Mouse (Mus musculus) left cerebral cortex, postnatal 10 days (tissue): Measurements from ENCODE around the gene Mpp6. TPM values are rescaled to one million over a fixed set of nuclear protein-coding genes. Genes with fewer than 3 reads are reported as not detected.

Experiments used
- DNase-seq, 2 experiments: peaks; one replicate each; pipeline ENCODE4 v3.0.0; 2021 to 2022; ENCODE audit warnings: low spot score in 2 of 2, mixed read lengths in 1 of 2; ENCODE audit errors: extremely low spot score in 1 of 2
- intact Hi-C: fragments of 180-260 bp; cut with DNase I; formaldehyde crosslinking; loops from one replicate; pipeline ENCODE4 v1.15.1; 2025
- total RNA-seq, 2 experiments: library from RNA; stranded (reverse); gene quantifications; 2 replicates each; pipeline ENCODE4 v1.2.3; 2021

Gene Mpp6
- total RNA-seq, 2 experiments from 2014 or later = 103 to 112 TPM

GRCm38 (mm10) chr6:50127536-50127935 lies 17.5 kb downstream of the Mpp6 start:
- no peak for DNase-seq
- intact Hi-C loops = no loop called here

GRCm38 (mm10) chr6:50137651-50138050 lies 27.6 kb downstream of the Mpp6 start:
- intact Hi-C loops = no loop called here
- no peak for DNase-seq

GRCm38 (mm10) chr6:50139526-50139925 lies 29.5 kb downstream of the Mpp6 start:
- intact Hi-C loops = no loop called here
- DNase-seq = no peak

GRCm38 (mm10) chr6:50146158-50146557 lies 36.1 kb downstream of the Mpp6 start:
- intact Hi-C loops = no loop called here
- DNase-seq = no peak

- intact Hi-C loops = no loop called here
- DNase-seq = no peak
Measured at GRCm38 (mm10) chr6:50149378-50149777, 39.3 kb downstream of the Mpp6 start.

- intact Hi-C loops = no loop called here
- no peak for DNase-seq
Measured at GRCm38 (mm10) chr6:50159842-50160241, 49.8 kb downstream of the Mpp6 start.

- intact Hi-C loops = no loop called here
- no peak for DNase-seq
Measured at GRCm38 (mm10) chr6:50163013-50163412, 53.0 kb downstream of the Mpp6 start.

- intact Hi-C loops = no loop called here
- no peak for DNase-seq
Measured at GRCm38 (mm10) chr6:50168821-50169220, 58.8 kb downstream of the Mpp6 start.

GRCm38 (mm10) chr6:50169771-50170170 lies 59.7 kb downstream of the Mpp6 start:
- intact Hi-C loops = no loop called here
- peak in 1 of 2 experiments; percentile 36 for DNase-seq

- intact Hi-C loops = loop anchor here (5.0 kb wide), 1 partner anchor 63 kb away; the partner anchor contains the start of gene Mpp6
- DNase-seq = no peak
Measured at GRCm38 (mm10) chr6:50175736-50176135, 65.7 kb downstream of the Mpp6 start.

- intact Hi-C loops = loop anchor here (10.0 kb wide), 1 partner anchor 355 kb away; no protein-coding TSS in a partner anchor
- DNase-seq = no peak
Measured at GRCm38 (mm10) chr6:50180189-50180588, 70.1 kb downstream of the Mpp6 start.

GRCm38 (mm10) chr6:50187955-50188354 lies 77.9 kb downstream of the Mpp6 start:
- intact Hi-C loops = loop anchor here (5.0 to 10.0 kb wide), 2 partner anchors 347 to 666 kb away; no protein-coding TSS in a partner anchor

GRCm38 (mm10) chr6:50189376-50189775 lies 79.3 kb downstream of the Mpp6 start:
- DNase-seq = no peak
- intact Hi-C loops = loop anchor here (5.0 to 10.0 kb wide), 2 partner anchors 345 to 667 kb away; no protein-coding TSS in a partner anchor

More at GRCm38 (mm10) chr6:50187955-50188354, 77.9 kb downstream of the Mpp6 start:
- DNase-seq = no peak

- DNase-seq = no peak
- intact Hi-C loops = no loop called here
Measured at GRCm38 (mm10) chr6:50191605-50192004, 81.6 kb downstream of the Mpp6 start.

GRCm38 (mm10) chr6:50192169-50192568 lies 82.1 kb downstream of the Mpp6 start:
- DNase-seq = no peak
- intact Hi-C loops = no loop called here

GRCm38 (mm10) chr6:50192822-50193221 lies 82.8 kb downstream of the Mpp6 start:
- no peak for DNase-seq
- intact Hi-C loops = no loop called here

- DNase-seq = no peak
- intact Hi-C loops = no loop called here
Measured at GRCm38 (mm10) chr6:50193851-50194250, 83.8 kb downstream of the Mpp6 start.

- DNase-seq = no peak
- intact Hi-C loops = no loop called here
Measured at GRCm38 (mm10) chr6:50204356-50204755, 94.3 kb downstream of the Mpp6 start.

GRCm38 (mm10) chr6:50205093-50205492 lies 95.1 kb downstream of the Mpp6 start:
- intact Hi-C loops = no loop called here
- DNase-seq = no peak

GRCm38 (mm10) chr6:50214711-50215372 lies 104.8 kb downstream of the Mpp6 start:
- intact Hi-C loops = no loop called here
- DNase-seq = no peak

GRCm38 (mm10) chr6:50215373-50215745 lies 105.3 kb downstream of the Mpp6 start:
- DNase-seq = no peak
- intact Hi-C loops = no loop called here
